Mouse (Mus musculus) liver, adult 2 months (tissue): ENCODE data around the gene Tex14.

Experiments
- CTCF ChIP-seq: fragments of 200-500 bp; IDR thresholded peaks from 2 replicates; pipeline ENCODE4 v1.5.1; 2011; ENCODE audit warnings: low read depth, low read length, control low read depth
- POLR2A ChIP-seq: fragments of 200-500 bp; IDR thresholded peaks from 2 replicates; pipeline ENCODE4 v1.6.1; 2011; ENCODE audit warnings: low read length, control low read depth; ENCODE audit not compliant: insufficient read depth; ENCODE audit errors: extremely low read depth

GRCm38 (mm10) chr11:87596492-87596891 is 191.6 kb downstream of the Tex14 start:
- no peak for TF ChIP-seq CTCF
- TF ChIP-seq POLR2A, result no peak
